Mouse (Mus musculus): ENCODE data around the gene 1700057G04Rik. TPM values are rescaled to one million over a fixed set of nuclear protein-coding genes. Genes with fewer than 3 reads are reported as not detected.

The 1700057G04Rik gene
- not detected for total RNA-seq (2022)

DNA sequence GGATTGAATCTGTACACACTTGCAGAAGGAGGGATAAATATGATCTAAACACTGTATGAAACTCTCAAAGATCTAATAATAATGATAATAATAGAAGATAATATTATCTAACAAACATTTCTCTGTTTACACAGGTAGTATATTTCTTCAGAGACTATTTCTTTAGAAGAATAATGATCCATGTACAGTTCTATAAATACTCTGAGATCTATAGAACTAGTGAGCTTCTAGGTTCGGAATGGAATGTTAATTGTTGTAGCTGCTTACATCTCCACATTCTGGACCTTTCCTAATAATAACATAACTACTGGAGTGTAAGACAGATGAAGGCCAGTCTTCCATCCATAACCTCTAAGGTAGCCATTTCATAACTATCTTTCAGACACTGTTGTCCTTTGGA, at the start of gene 1700057G04Rik:
TSS of gene 1700057G04Rik (plus strand) at position 301 of the 400 bp plus-strand sequence.
- no peak for DNase-seq (ENCODE audit: low spot score)

DNA sequence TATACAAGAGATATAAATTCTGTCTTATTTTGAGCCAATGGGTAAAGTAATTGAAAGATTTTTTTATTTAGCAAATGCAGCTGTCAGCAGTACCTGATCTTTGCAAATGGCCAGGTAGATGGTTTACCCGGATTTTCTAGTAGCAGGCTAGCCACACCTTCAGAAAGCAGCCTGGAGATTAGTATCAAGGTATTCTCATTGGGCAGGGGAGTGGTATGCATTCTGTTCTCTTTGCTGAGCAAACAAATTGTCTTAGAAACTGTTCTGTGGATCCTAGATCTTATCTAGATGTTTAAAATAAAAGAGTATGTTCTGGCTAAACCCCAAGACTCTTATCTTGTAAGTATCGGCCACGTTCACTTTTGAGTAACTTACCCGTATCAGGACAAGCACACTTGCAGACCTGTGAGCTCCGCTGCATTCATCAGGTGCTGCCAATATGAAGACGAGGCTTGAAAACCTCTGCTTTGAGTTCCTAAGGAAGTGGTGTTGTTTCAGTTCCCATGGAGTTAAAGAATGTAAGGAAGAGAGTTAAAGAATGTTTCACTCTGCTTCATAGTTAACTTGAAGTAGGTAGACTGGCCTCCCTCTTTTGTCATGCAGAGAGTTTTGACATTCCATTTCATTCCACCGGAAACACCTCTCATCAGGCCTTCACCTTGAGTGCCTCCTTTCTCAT, 48.6 kb upstream of the 1700057G04Rik start:
- DNase-seq (ENCODE audit: low spot score) = no peak

DNA sequence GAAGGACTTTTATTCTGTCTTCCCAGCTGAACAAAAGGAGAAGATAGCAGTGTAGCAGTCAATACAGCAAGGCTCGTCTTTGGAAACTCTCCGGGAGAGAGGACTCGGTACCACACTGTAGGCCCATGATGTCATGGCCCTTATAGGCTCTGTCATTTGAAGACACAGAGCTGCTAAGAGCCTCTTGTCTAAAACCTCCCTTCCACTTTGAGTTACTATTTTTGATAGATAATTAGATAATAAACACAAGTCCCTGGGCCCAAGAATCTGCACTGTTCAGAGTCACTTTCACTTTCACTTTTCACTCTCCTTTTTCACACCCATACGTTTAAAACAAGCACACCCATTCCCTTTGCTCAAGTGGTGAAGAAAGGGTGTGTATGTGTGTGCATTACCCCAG, 43.5 kb upstream of the 1700057G04Rik start:
- DNase-seq (ENCODE audit: low spot score) = no peak

DNA sequence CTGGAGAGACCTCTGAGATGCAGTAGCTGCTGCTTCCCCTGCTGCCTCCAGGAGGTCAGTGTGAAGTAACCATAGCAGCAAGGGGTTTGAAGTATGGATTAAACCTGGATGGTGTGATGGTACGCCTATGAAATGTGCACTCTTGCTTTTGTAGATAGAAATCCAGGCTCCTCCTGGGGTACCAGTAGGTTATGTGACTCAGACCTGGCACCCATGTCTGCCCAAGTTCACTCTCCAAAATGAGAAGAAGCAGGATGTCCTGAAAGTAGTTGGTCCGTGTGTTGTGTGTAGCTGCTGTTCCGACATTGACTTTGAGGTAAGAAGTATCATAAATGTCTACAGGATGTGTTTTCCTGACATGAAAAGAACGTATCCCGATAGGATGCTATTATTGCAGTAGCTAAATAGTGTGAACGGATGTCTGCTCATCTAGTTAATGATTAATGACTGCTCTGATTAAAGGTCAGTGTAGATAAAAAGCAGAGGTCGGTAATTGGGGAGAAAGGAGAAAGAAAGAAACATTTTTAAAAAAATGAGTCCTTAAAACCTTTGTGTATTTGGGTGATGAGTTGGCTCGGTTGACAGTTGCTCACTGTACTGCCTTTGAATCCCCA, 42.5 kb upstream of the 1700057G04Rik start:
- DNase-seq (ENCODE audit: low spot score) = no peak

DNA sequence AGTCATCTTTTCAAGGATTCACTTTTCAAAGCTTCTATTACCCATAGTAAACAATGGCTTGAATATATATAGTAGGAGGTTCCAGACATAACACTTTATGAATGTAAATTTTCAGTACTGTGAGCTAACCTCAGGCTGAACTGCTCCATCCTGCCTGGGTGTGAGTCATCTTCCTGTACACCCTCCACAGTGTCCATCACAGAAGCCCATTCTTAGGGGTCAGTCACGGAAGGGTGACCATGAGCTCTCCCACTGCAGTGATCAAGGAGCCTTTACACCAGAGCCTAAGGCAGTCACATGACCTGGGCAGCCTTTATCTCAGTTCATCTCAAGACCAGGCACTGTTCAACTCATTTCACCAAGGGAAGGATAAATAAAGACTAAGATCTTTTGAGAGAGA, 41.4 kb upstream of the 1700057G04Rik start:
- DNase-seq (ENCODE audit: low spot score) = no peak

DNA sequence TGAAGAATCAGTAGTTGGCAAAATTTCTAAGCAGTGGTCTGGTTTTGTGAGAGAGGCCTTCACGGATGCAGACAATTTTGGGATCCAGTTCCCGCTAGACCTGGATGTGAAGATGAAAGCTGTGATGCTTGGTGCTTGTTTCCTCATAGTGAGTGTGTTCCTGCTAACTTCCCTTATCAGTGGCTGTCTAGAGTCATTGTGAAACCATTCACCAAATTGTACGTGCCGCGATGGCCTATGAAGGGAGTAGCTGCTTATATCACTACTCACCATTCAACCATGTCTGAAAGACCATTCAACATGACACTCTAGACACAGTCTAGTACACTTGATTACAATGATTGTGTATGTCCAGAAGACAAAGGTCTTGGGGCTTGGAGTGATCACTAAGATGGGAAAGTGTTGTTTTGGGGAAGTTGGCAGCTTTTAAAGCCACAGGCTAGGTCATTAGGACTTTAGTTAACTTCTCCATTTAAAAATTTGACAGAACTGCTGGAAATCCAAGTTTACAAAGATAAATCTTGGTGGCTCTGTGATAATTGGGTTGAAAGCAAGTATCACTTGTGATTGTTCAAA, 39.3 kb upstream of the 1700057G04Rik start:
- DNase-seq (ENCODE audit: low spot score) = no peak

DNA sequence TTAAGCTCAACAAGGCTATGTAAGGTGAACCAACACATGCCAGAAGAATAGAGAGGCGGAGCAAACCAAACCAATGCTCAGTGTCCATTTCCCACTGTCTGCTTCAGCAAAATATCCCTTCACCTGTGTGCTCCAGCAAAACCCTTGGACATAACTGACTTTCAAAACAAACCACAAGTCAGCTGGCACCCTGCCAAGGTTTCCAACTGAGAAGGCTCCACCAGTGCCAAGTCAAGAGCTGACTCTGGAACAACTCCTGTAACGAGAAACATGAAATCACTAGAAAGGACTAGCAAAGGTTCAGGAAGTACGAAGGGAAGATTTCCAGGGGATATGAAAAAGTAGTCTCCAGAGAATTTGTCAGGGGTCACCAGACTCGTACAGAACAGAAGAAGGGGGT, 38.2 kb upstream of the 1700057G04Rik start:
- peak; percentile 82 for DNase-seq (ENCODE audit: low spot score)

DNA sequence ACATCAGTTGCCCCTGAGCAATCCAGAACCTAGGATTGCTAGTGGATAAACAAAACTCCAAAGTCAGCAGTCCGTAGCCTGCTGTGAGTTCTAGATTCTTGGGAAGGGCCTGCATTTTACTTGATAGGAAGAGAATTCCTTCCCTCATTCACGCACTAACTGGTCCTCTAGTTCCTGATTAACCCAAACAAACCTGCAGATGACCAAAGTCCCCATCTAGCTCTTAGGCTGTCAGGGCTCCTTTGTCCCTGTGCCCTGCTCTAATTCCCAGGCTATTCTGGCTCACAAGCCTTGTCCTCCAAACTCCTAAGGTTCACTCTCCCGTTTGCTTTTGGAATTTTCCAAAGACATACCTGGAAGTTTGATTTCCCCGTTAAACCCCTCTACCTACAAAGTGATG, 36.5 kb upstream of the 1700057G04Rik start:
- DNase-seq (ENCODE audit: low spot score) = no peak

DNA sequence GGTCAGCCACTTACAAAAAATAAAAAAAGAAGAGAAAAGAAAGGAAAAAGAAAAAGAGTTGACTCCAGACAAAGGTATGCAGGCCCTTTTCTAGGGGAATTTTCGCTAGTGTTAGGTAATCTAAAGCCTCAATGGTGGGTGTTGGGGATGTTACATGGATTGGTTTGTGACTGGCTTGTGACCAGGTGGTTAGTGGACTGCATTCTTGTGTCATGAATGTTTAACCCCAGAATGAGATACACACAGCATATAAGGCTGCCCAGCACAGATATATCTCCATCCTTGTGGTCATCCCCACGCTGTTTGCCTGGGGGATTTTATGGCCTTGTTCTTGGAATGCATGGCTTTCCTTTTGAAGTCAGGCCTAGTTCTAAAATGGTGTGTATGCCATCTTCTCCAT, 35.9 kb upstream of the 1700057G04Rik start:
- no peak for DNase-seq (ENCODE audit: low spot score)

DNA sequence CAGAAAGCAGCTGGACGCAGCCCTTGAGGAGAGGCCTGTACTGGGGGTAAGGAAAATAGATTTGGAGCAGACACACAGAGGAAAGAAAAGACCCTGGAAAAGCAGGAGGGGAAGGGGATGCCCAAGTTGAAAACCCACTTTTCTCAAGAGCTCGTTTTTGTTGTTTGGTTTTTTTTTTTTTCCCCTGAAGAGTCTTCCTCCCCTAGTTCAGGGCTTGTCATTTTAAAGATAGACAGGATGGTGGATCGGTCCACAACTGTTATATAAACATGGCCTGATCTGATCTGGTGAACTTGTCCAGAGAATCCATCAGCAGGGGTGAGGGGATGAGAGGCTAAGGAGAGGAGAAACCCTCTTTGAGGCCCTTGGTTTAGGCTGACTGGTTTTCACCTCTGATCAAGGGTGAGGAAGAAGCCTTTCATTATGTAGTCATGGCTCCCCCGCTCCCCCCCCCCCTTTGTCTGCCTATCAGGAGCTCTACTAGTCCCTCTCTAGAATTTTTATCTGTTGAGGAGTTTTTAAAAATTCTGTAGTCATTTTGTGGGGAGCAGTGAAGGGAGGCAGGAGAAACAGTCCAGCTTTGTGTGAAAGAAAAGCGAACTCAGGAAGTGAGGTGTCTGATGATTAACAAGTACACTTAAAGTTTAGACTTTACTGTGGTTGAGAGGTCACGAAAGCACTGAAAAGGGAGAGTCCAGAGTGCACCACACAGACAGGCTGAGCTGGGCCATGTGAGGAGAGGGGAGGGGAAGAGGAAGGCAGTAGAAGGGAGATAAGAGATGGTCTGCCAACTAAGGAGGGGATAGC, 35.0 kb upstream of the 1700057G04Rik start:
- no peak for DNase-seq (ENCODE audit: low spot score)

DNA sequence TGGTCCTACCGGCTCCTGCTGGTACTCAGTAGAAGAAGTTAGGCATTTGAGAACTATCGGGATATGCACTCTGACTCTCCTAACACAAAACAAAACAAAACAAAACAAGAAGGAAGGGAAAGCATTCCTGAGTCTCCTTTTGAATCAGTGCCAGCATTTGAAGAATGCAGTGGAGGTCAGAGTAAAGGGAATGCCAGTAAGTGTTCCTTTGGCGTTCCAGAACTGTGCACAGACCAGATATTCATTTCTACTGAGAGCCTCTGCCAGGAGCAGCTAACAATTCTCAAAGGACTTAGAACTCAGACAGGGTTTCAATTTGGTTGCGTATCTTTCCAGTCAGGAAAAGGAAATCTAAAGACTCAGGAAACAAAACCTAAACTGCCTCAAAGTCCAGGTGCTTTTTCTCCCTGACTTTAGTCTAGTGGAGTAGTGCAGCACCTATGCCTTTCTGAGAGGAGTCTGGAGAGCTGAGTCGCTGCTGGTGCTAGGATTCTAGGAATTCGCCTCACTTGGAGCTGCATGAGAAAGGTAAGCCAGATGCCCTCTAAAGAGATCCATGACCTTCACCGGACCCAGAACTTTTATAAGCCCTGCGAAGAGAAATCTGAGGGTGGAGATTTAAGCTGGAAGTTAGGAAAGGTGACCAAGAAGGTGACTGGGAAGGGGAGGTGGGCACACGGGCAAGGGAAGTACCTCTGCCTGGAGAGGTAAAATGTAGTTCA, 33.5 kb upstream of the 1700057G04Rik start, which contains the start of gene Plscr2:
TSS of gene Plscr2 (plus strand) at position 117 of the 722 bp plus-strand sequence.
- DNase-seq (ENCODE audit: low spot score) = peak; percentile 77

DNA sequence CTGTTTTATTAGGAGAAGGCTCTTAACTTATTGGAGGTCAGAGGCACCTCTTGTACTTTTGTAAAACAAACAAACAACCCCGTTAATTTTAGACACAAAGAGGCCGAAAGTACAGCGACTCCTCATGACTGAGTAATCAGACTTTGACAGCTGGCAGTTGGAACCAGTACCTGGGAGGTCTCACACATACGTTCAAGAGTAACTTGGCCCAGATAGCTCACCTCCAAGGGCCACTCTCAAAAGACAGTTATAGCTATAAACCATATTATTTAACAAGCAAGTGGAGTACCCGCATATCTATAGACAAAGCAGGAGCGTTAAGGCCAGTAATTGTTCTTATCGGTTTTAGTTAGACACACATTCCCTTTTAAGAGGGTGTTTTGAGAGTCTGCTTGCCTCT, 32.8 kb upstream of the 1700057G04Rik start:
- peak; percentile 47 for DNase-seq (ENCODE audit: low spot score)

DNA sequence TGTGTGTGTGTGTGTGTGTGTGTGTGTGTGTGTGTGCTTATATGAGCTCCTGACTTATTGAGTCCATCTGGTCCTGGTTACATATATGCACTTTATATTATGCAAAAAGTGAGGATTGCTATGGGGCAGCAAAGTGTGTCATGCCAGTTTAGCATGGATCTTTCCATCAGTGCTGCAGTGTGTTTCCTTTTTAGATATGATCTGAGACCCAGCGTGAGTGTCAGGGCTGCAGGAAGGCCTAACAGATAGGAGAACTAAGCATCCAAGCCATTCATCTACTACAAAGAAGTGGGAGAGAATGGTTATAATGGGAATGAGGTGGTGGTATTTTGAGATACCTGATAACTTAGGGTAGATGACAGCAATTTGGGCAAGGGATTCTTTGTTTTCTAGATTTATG, 29.1 kb upstream of the 1700057G04Rik start:
- DNase-seq (ENCODE audit: low spot score) = no peak

DNA sequence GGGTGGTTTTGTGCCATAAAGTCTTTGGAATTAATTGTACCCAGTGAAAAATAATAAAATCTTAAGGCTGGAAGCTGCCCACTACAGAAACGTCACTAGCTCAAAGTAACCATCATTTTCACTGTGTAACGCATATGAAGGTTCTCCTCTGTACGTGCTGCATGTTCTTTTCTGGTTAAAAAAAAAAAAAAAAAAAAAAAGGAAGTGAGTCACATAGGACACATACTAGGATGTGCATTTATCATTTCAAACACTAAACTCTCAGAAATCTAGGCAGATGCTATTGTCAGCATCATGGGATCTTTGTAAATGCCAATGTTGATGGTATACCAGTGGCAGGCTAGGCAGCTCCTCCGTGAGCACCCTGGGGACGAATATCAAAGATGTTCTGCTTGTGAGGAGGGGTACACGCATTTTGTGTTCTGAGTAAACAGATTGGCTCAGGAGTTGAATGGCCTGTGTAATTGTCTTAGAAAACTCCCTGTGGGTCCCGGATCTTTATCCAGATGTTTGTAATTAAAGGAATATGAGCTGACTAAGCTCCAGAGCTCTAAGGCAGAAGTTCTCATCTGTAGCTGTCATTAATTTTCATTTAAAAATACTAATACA, 26.5 kb upstream of the 1700057G04Rik start:
- DNase-seq (ENCODE audit: low spot score) = no peak

DNA sequence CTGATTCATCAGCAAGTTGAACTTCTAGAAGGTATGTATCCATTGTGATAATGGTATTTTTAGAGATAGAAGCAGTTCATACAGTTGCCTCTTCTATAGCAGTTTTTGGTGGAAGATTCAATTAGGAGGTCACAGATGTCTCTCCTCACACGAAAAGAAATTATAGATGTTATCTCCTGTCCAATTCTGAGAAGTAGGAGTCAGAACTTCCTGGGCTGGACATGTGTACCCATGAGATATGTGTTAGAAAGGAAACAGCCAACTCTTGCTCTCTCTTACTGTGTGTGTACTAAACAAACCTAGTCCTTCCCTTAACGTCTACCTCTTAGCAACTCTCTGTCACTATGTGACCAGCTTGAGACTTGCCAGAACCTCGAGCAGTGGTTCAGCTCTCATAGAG, 19.5 kb upstream of the 1700057G04Rik start:
- no peak for DNase-seq (ENCODE audit: low spot score)

DNA sequence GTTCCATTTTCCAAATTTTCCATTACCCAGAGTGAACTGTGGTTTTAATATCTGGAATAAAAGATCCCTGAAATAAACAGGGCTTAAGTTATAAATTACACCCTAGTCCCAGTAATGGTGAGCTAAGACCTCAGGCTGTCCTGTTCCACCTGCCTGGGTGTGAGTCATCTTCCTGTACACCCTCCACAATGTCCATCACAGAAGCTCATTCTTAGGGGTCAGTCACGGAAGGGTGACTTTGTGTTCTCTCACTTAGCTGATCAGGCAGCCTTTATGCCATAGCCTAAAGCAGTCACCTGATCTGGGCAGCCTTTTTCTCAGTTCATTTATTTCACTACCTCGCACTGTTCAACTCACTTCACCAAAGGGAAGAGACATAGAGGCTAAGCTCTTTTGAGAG, 17.0 kb upstream of the 1700057G04Rik start:
- no peak for DNase-seq (ENCODE audit: low spot score)

DNA sequence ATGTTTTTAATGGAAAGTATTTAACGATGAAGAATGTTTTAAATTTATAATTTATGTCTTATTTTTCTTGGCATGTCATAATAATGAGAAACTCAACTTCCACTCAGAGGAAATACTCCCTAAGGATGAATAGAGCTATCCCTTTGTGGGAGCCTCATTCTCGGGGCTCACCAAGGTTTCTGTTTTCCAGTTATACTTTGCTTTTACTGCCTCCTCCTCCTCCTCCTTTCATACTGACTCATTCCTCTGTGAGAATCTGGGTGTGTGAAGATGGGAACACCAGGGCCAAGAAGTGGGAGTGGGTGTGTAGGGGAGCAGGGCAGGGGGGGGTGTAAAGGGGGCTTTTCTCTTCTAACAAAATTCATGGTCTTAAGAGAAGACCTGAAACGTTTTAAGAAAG, 16.3 kb upstream of the 1700057G04Rik start:
- no peak for DNase-seq (ENCODE audit: low spot score)

DNA sequence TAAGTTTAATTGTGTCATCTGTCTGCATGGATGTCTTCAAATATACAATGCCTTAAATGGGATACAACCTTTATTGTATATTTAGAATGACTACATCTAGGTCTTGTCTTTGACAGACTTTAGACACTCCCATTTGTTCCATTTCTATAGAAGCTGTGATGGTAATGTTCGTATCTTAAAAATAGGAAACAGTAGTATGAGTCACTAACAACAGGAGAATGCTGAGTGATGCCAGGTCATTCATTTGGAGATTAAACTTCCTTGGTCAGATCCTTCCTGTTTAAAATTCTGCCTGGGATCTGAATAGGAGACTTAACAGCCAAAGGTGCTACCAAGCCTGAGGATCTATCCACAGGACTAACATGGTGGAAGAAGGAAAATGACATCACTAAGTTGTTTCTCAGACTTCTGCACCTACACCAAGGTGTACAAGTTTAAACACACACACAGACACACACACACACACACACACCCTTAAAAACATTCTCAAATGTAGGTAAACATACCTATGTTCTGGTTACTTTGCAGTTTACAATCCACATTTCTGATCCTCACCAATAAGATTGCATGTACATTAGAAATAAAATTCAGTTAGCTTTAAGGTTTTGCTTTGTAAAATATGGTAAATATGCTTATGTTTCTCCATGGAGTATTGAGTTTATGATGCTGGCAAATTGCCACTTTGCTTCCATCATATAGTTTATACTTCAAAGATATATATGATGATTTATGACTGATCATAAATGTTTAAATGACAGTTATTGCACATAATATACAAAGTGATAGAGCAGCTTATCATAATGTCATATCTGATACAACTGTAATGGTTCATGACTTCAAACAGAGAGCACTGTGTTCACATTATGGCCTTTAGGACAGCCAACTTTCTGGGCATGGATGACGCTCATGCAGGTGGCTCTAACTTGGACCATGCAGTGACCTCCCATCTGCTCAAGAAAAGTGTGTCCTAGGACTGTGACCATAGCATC, 15.3 kb upstream of the 1700057G04Rik start:
- DNase-seq (ENCODE audit: low spot score) = no peak

DNA sequence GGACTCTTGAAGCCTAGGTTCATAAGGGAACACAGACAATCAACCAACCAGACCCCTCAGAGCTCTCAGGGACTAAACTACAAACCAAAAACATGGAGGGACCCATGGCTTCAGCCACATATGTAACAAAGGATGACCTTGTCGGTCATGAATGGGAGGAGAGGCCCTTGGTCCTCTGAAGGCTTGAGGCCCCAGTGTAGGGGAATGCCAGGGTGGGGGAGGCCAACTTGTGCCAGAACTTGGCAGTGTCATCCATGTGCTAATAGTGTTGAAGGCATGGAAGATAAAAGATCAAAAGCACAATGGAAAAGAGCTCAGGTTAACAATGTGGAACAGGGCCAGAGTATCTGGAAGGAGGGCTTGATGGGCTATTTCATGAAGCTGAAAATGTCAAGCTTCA, 10.9 kb upstream of the 1700057G04Rik start:
- no peak for DNase-seq (ENCODE audit: low spot score)

DNA sequence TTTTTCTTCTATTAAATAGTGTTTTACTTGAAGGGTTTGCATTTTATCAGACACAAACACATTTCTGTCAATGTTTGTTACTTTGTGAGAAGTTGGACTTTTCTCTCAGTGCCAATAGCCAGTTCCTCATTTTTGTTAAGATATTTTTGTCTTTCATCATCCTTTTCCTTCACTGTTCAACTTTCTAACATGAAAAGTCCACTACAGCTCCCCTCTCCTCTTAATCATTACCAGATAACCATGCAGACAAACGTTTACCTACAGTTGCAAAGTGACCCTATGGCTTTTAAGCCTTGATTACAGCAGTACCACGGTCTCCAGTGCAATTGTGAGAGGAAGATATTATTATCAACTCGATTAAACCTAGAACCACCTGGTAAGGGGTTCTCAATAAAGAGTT, 8.0 kb upstream of the 1700057G04Rik start:
- no peak for DNase-seq (ENCODE audit: low spot score)
